Mouse (Mus musculus) yolk sac, embryonic 10.5 days (tissue): ENCODE results near the gene Spaar.
A peak's percentile ranks its signal among the peaks of the same experiment; 100 is the strongest.

Source experiments
- DNase-seq: peaks from one replicate; pipeline ENCODE4 v3.0.0-alpha.2; 2017; ENCODE audit warnings: low spot score

Gene Spaar

GRCm38 (mm10) chr4:43729794-43730550 lies at the start of gene Spaar:
Gene Spaar (plus strand): TSS chr4:43730034.
- peak; percentile 41 for DNase-seq

- no peak for DNase-seq
Measured at GRCm38 (mm10) chr4:43690021-43690420, 39.8 kb upstream of the Spaar start.

GRCm38 (mm10) chr4:43691026-43691425 lies 38.8 kb upstream of the Spaar start:
- DNase-seq, result no peak

GRCm38 (mm10) chr4:43693806-43694241 lies 36.0 kb upstream of the Spaar start:
- DNase-seq, result no peak

- no peak for DNase-seq
Measured at GRCm38 (mm10) chr4:43694439-43695248, 35.2 kb upstream of the Spaar start.

GRCm38 (mm10) chr4:43695249-43695671 lies 34.6 kb upstream of the Spaar start:
- no peak for DNase-seq

GRCm38 (mm10) chr4:43696561-43696960 lies 33.3 kb upstream of the Spaar start:
- no peak for DNase-seq

GRCm38 (mm10) chr4:43700707-43701106 lies 29.1 kb upstream of the Spaar start, which contains the start of gene Olfr70:
Gene Olfr70 (minus strand): TSS chr4:43700807.
- no peak for DNase-seq

- no peak for DNase-seq
Measured at GRCm38 (mm10) chr4:43703439-43703838, 26.4 kb upstream of the Spaar start.

- DNase-seq, result no peak
Measured at GRCm38 (mm10) chr4:43703851-43704250, 26.0 kb upstream of the Spaar start.

GRCm38 (mm10) chr4:43705991-43706390 lies 23.8 kb upstream of the Spaar start:
- DNase-seq, result no peak

- DNase-seq, result no peak
Measured at GRCm38 (mm10) chr4:43709869-43710268, 20.0 kb upstream of the Spaar start, which contains the start of gene Olfr71. Gene Olfr71 (minus strand): TSS chr4:43710255.

- DNase-seq, result peak; percentile 53
Measured at GRCm38 (mm10) chr4:43711821-43712220, 18.0 kb upstream of the Spaar start.

GRCm38 (mm10) chr4:43713652-43714219 lies 16.1 kb upstream of the Spaar start:
- no peak for DNase-seq

- no peak for DNase-seq
Measured at GRCm38 (mm10) chr4:43720491-43721228, 9.2 kb upstream of the Spaar start.

- no peak for DNase-seq
Measured at GRCm38 (mm10) chr4:43722191-43722590, 7.6 kb upstream of the Spaar start.

- no peak for DNase-seq
Measured at GRCm38 (mm10) chr4:43724764-43725163, 5.1 kb upstream of the Spaar start.

GRCm38 (mm10) chr4:43726228-43726993 lies 3.4 kb upstream of the Spaar start:
- DNase-seq, result peak; percentile 19

GRCm38 (mm10) chr4:43726995-43727394 lies 2.8 kb upstream of the Spaar start, which contains the start of gene Hrct1:
Gene Hrct1 (plus strand): TSS chr4:43727188.
- DNase-seq, result peak; percentile 54

- no peak for DNase-seq
Measured at GRCm38 (mm10) chr4:43727718-43728575, 1.9 kb upstream of the Spaar start.
